Mouse (Mus musculus): Measurements from ENCODE around the gene 2310022B05Rik. TPM values are rescaled to one million over a fixed set of nuclear protein-coding genes. Genes with fewer than 3 reads are reported as not detected.

Gene 2310022B05Rik
- polyA plus RNA-seq (2017; shearing (Covaris generic)): 4.1 TPM

GRCm38 (mm10) chr8:124663112-124663873 lies at the start of gene 2310022B05Rik:
Gene 2310022B05Rik, minus strand, starts transcription at chr8:124663369.

Other genes with a start within 250 kb of the 2310022B05Rik start
- gene Pgbd5, start 223.7 kb downstream of the 2310022B05Rik start, polyA plus RNA-seq (2017; shearing (Covaris generic)): not detected
- gene Cog2, start 142.6 kb downstream of the 2310022B05Rik start, polyA plus RNA-seq (2017; shearing (Covaris generic)): 50.8 TPM
- gene Agt, start 93.7 kb downstream of the 2310022B05Rik start, polyA plus RNA-seq (2017; shearing (Covaris generic)): not detected
- gene Capn9, start 87.3 kb downstream of the 2310022B05Rik start, polyA plus RNA-seq (2017; shearing (Covaris generic)): not detected
- 56.5 TPM for gene Ttc13, start 58.6 kb upstream of the 2310022B05Rik start, polyA plus RNA-seq (2017; shearing (Covaris generic))
- 19.9 TPM for gene Arv1, start 58.8 kb upstream of the 2310022B05Rik start, polyA plus RNA-seq (2017; shearing (Covaris generic))
- gene Fam89a, start 88.5 kb upstream of the 2310022B05Rik start, polyA plus RNA-seq (2017; shearing (Covaris generic)): 1.1 TPM
- 0.12 TPM for gene Trim67, start 129.7 kb upstream of the 2310022B05Rik start, polyA plus RNA-seq (2017; shearing (Covaris generic))
- gene Gnpat, start 199.7 kb upstream of the 2310022B05Rik start, polyA plus RNA-seq (2017; shearing (Covaris generic)): 48.2 TPM
- 15.1 TPM for gene 2810004N23Rik, start 199.8 kb upstream of the 2310022B05Rik start, polyA plus RNA-seq (2017; shearing (Covaris generic))
- gene Exoc8, start 234.3 kb upstream of the 2310022B05Rik start, polyA plus RNA-seq (2017; shearing (Covaris generic)): 5.1 TPM
- gene Sprtn, start 234.5 kb upstream of the 2310022B05Rik start, polyA plus RNA-seq (2017; shearing (Covaris generic)): 5.7 TPM